Mouse (Mus musculus) lung, embryonic 16.5 days (tissue): Measurements from ENCODE around the gene Hnrnpul1. TPM values are rescaled to one million over a fixed set of nuclear protein-coding genes. Genes with fewer than 3 reads are reported as not detected.

Experiments used
- ATAC-seq: fragments of 200-750 bp; cut with Nextera tagmentation; 2 replicates; pipeline ENCODE4 v1.8.0; 2017; ENCODE audit warnings: low read depth, mild to moderate bottlenecking, moderate library complexity
- H3K27ac ChIP-seq: fragments of 300-500 bp; sonication (generic); 2 replicates; pipeline ENCODE4 v1.5.1; 2014; ENCODE audit warnings: mild to moderate bottlenecking, control low read depth, low read length
- H3K27me3 ChIP-seq: fragments of 300-500 bp; sonication (generic); 2 replicates; pipeline ENCODE4 v1.6.1; 2014; ENCODE audit warnings: low read depth, low read length, mixed read lengths; ENCODE audit not compliant: control insufficient read depth, insufficient read depth
- H3K36me3 ChIP-seq: fragments of 300-500 bp; sonication (generic); 2 replicates; pipeline ENCODE4 v1.6.1; 2014; ENCODE audit warnings: low read length; ENCODE audit not compliant: control insufficient read depth, insufficient read depth
- H3K4me1 ChIP-seq: fragments of 300-500 bp; sonication (generic); replicated peaks from 2 replicates; pipeline ENCODE4 v1.6.1; 2014; ENCODE audit warnings: low read length, mixed read lengths; ENCODE audit not compliant: control insufficient read depth, insufficient read depth
- H3K4me2 ChIP-seq: fragments of 300-500 bp; sonication (generic); 2 replicates; pipeline ENCODE4 v1.6.1; 2014; ENCODE audit warnings: low read depth, low read length, control low read depth
- H3K4me3 ChIP-seq: fragments of 300-500 bp; sonication (generic); 2 replicates; pipeline ENCODE4 v1.5.1; 2014; ENCODE audit warnings: mild to moderate bottlenecking, low read length, control low read depth
- H3K9ac ChIP-seq: fragments of 300-500 bp; sonication (generic); 2 replicates; pipeline ENCODE4 v1.6.1; 2014; ENCODE audit warnings: low read length, control low read depth
- H3K9me3 ChIP-seq: fragments of 300-500 bp; sonication (generic); 2 replicates; pipeline ENCODE4 v1.6.1; 2016; ENCODE audit warnings: low read length; ENCODE audit not compliant: control insufficient read depth
- WGBS: fragments of 180-500 bp; shearing (Covaris S2); extraction: QIAGEN DNeasy Blood & Tissue Kit; methylation state at CpG from one replicate; pipeline ENCODE4 v1.1.7; 2014; 5-methylcytosine and 5-hydroxymethylcytosine counted together
- polyA plus RNA-seq: library from polyadenylated mRNA; unstranded; fragments of >200 nt; fragmentation: Nextera tagmentation; extraction: Ambion mirVana; gene quantifications from 2 replicates; pipeline ENCODE4 v1.2.1, GENCODE M21; 2015

Hnrnpul1 gene
- polyA plus RNA-seq, 1 experiment from 2014 or later, result 55.8 TPM

GRCm38 (mm10) chr7:25706578-25707170 is 47.9 kb downstream of the Hnrnpul1 start:
- peak overlapping the region; percentile 82 for H3K27ac ChIP-seq
- H3K9ac ChIP-seq, result peak overlapping the region; percentile 19; the same call in 1 of the 2 replicates
- H3K36me3 ChIP-seq, result peaks cover 6% of the 10 kb centered on the region
- no peak overlapping the region for H3K4me3 ChIP-seq
- H3K4me2 ChIP-seq, result no peak overlapping the region
- ATAC-seq, result no peak
- H3K4me1 ChIP-seq, result peaks cover 43% of the 10 kb centered on the region
- no peaks in the 10 kb centered on the region; the same call in 1 of the 2 replicates for H3K27me3 ChIP-seq
- WGBS, result 39% methylated on average over 7 of the region's 7 CpGs
- H3K9me3 ChIP-seq, result peaks cover 6% of the 10 kb centered on the region

DNA sequence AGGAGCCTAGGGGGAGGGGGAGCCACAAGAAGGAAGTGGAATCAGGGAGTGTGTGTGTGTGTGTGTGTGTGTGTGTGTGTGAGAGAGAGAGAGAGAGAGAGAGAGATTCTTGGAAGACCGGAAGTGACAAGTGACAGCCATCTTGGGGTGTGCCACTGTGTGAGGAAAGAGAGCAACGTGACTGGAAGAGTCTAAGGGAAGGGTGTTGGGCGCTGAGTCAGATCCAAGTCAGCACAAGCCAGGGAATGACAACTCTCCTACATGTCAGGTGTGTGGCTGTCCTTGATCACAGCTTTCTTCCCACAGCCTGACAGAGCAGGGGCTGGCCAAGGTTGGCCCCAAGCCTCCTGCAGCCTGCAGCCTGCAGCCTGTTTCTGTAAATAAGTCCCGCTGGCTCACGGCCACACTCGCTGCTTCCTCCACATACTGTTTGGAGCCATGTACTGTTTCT is 48.7 kb downstream of the Hnrnpul1 start:
- peak; percentile 14; the same call in 1 of the 2 replicates for ATAC-seq
- Histone ChIP-seq H3K27me3 (no peaks in the 10 kb centered on the region; the same call in 1 of the 2 replicates), H3K4me3 (no peak overlapping the region), H3K4me2 (no peak overlapping the region), H3K9me3 (peaks cover 6% of the 10 kb centered on the region), H3K9ac (no peak overlapping the region), H3K4me1 (peaks cover 43% of the 10 kb centered on the region), H3K27ac (peak overlapping the region; percentile 82), H3K36me3 (peaks cover 11% of the 10 kb centered on the region)
- WGBS, result 22% methylated on average over 6 of the region's 6 CpGs

DNA sequence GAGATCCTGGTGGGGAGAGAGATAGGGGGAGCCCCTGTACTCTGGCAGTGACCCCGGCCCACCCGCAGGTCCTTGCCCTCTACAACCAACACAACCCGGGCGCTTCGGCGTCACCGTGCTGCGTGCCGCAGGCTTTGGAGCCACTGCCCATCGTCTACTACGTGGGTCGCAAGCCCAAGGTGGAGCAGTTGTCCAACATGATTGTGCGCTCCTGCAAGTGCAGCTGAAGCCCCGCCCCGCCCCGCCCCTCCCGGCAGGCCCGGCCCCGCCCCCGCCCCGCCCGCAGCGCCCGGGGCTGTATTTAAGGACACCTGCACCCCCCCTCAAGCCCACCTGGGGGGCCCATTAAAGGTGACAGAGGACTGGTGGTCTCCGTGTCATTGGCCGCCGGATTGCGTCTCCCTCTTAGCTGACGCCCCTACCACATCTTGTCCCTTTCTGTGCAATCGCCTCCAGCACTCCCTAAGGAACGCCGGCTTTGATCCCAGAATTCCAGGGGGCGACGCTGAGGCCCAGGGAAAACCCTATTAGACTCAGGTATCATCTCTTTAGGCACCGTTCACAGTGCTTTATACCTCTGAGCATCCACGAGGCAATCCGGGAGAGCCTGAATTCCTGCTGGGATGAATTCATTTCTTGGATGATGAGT is 49.7 kb downstream of the Hnrnpul1 start:
- Histone ChIP-seq H3K4me2 (peak overlapping the region; percentile 53), H3K4me1 (peaks cover 39% of the 10 kb centered on the region), H3K27me3 (no peaks in the 10 kb centered on the region; the same call in 1 of the 2 replicates), H3K36me3 (peaks cover 13% of the 10 kb centered on the region), H3K9me3 (peaks cover 6% of the 10 kb centered on the region), H3K27ac (no peak overlapping the region), H3K4me3 (peak overlapping the region; percentile 26; the same call in 1 of the 2 replicates), H3K9ac (no peak overlapping the region)
- WGBS, result 12% methylated on average over 32 of the region's 37 CpGs
- ATAC-seq, result no peak

DNA sequence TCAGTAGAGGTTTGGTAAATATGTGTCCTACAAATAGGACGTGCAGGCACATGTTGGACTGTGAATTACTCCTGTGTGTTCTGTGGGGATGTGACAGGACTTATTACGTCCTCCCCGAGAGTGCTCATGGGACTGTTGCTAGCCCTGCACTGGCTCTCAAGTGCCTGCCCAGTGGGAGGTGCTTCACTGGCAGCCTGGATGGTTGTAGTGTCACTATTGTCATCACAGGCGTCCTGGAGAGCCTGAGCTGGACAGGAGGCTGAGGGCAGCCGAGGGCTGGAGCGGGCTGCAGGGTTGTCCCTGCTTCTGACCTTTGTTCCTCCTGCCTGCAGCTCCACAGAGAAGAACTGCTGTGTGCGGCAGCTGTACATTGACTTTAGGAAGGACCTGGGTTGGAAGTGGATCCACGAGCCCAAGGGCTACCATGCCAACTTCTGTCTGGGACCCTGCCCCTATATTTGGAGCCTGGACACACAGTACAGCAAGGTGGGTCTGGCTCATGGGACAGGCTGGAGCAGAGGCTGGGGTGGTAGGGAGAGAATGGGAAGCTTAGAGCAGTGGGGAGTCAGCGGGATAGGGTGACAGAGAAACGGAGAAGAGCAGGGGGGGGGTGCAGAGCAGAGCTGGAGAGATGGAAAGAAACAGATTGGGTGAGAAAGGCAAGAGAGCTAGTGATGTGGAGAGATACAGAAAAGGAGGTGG is 50.6 kb downstream of the Hnrnpul1 start:
- no peak for ATAC-seq
- Histone ChIP-seq H3K4me2 (no peak overlapping the region), H3K9me3 (peaks cover 6% of the 10 kb centered on the region), H3K4me1 (peaks cover 37% of the 10 kb centered on the region), H3K4me3 (no peak overlapping the region), H3K36me3 (peaks cover 13% of the 10 kb centered on the region), H3K27me3 (no peaks in the 10 kb centered on the region; the same call in 1 of the 2 replicates), H3K9ac (no peak overlapping the region), H3K27ac (no peak overlapping the region)
- 33% methylated on average over 10 of the region's 10 CpGs for WGBS

DNA sequence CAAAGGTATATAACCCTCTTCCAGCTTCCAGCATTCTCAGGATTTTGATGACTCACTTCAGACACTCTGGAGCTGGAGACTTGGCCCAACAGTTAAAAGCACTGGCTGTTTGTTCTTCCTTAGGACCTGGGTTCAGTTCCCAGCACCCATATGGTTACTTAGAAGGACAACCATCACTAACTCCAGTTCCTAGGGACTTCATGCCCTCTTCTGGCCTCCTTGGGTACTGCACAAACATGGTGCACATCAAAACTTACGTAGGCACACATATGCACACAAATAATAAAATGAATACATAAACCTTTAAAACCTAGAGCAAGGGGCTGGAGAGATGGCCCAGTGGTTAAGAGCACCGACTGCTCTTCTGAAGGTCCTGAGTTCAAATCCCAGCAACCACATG is 52.2 kb downstream of the Hnrnpul1 start:
- H3K4me1 ChIP-seq, result peaks cover 30% of the 10 kb centered on the region
- no peaks in the 10 kb centered on the region; the same call in 1 of the 2 replicates for H3K27me3 ChIP-seq
- no peak overlapping the region for H3K4me2 ChIP-seq
- WGBS, result 91% methylated on average over 2 of the region's 2 CpGs
- H3K9ac ChIP-seq, result no peak overlapping the region
- H3K4me3 ChIP-seq, result no peak overlapping the region
- ATAC-seq, result no peak
- H3K36me3 ChIP-seq, result peaks cover 15% of the 10 kb centered on the region
- no peak overlapping the region for H3K27ac ChIP-seq
- peaks cover 6% of the 10 kb centered on the region for H3K9me3 ChIP-seq

DNA sequence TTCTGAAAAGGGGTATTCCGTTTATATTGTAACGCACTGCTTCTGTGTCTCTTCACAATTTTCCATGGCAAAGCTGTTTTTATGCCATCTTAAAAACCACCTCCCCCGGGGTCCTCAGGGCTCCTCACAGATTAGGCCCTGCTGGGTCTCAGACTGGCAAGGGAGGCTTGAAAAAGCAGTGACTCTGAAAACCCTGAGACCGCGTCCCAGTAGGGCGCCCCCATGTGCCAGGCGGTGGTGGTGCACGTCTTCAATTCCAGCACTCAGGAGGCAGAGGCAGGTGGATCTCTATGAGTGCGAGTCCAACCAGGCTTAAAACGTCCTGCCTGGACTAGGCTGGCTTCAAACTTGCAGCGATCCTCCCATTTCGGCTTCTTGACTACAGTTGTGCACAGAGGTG is 53.8 kb downstream of the Hnrnpul1 start:
- no peak overlapping the region for H3K4me2 ChIP-seq
- H3K27me3 ChIP-seq, result no peaks in the 10 kb centered on the region; the same call in 1 of the 2 replicates
- no peak overlapping the region for H3K9ac ChIP-seq
- 72% methylated on average over 12 of the region's 12 CpGs for WGBS
- peaks cover 6% of the 10 kb centered on the region for H3K9me3 ChIP-seq
- H3K27ac ChIP-seq, result no peak overlapping the region
- H3K4me3 ChIP-seq, result no peak overlapping the region
- H3K36me3 ChIP-seq, result peaks cover 16% of the 10 kb centered on the region
- no peak for ATAC-seq
- H3K4me1 ChIP-seq, result peaks cover 15% of the 10 kb centered on the region; the same call in 1 of the 2 replicates

DNA sequence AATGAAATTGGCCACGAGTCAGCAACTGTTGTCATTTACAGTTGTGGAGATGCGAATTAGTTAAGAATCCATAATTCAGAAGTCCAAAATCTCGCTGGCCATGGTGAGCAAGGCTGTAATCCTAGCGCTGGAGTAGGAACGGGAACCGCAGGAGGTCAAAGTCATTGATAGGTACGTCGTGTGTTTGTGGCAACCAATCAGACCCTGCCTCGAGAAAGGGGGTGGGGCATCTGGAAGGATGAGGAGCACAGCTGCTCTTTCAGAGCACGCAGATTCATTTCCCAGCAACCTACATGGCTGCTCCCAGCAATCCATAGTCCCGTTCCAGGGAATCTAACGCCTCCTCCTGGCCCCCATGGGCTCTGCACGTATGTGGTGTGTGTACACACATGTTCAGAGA is 54.7 kb downstream of the Hnrnpul1 start:
- no peak for ATAC-seq
- WGBS, result 51% methylated on average over 13 of the region's 13 CpGs
- Histone ChIP-seq H3K4me2 (no peak overlapping the region), H3K9ac (no peak overlapping the region), H3K27ac (no peak overlapping the region), H3K36me3 (peaks cover 16% of the 10 kb centered on the region), H3K27me3 (no peaks in the 10 kb centered on the region; the same call in 1 of the 2 replicates), H3K4me3 (no peak overlapping the region), H3K4me1 (peaks cover 7% of the 10 kb centered on the region; the same call in 1 of the 2 replicates), H3K9me3 (peaks cover 6% of the 10 kb centered on the region)

DNA sequence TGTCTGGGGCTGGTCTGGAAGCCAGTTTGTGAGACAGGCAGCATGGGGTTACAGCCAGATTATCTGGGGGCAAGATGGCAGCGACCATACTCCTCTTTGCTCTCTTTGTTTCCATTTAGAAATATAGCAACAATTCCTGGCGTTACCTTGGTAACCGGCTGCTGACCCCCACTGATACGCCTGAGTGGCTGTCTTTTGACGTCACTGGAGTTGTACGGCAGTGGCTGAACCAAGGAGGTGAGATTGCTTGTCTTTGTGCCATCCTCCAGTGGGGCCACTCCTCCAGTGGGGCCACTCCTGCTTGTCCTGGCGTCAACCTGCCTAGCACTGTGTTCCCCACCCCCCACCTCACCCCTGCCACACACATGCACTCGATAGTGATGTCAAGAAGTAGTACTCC is 60.5 kb downstream of the Hnrnpul1 start:
- no peaks in the 10 kb centered on the region; the same call in 1 of the 2 replicates for H3K27me3 ChIP-seq
- H3K27ac ChIP-seq, result no peak overlapping the region
- H3K4me1 ChIP-seq, result no peaks in the 10 kb centered on the region
- peaks cover 3% of the 10 kb centered on the region; the same call in 1 of the 2 replicates for H3K36me3 ChIP-seq
- no peak for ATAC-seq
- no peak overlapping the region for H3K4me2 ChIP-seq
- H3K4me3 ChIP-seq, result no peak overlapping the region
- no peak overlapping the region for H3K9ac ChIP-seq
- WGBS, result 57% methylated on average over 8 of the region's 8 CpGs
- H3K9me3 ChIP-seq, result no peaks in the 10 kb centered on the region

- WGBS, result 35% methylated on average over 5 of the region's 5 CpGs
These were observed 64.5 kb downstream of the Hnrnpul1 start for GRCm38 (mm10) chr7:25690051-25690450.

More at GRCm38 (mm10) chr7:25690051-25690450, 64.5 kb downstream of the Hnrnpul1 start:
- Histone ChIP-seq H3K4me3 (peak overlapping the region; percentile 81), H3K9ac (peak overlapping the region; percentile 90; the same call in 1 of the 2 replicates), H3K27ac (peak overlapping the region; percentile 13; the same call in 1 of the 2 replicates), H3K27me3 (peaks cover 5% of the 10 kb centered on the region), H3K9me3 (no peaks in the 10 kb centered on the region), H3K4me1 (peaks cover 22% of the 10 kb centered on the region), H3K36me3 (no peaks in the 10 kb centered on the region; the same call in 1 of the 2 replicates), H3K4me2 (peak overlapping the region; percentile 95)
- ATAC-seq, result no peak
